Mouse (Mus musculus) adrenal gland, adult 8-10 months (tissue): ENCODE results near the gene Cbfa2t3. TPM values are rescaled to one million over a fixed set of nuclear protein-coding genes. Genes with fewer than 3 reads are reported as not detected.
A peak's percentile ranks its signal among the peaks of the same experiment; 100 is the strongest.

ENCODE experiments used
- DNase-seq: peaks from one replicate; pipeline ENCODE4 v3.0.0; 2022
- total RNA-seq, 4 experiments: library from RNA; stranded (reverse); gene quantifications; 2 replicates each; pipeline ENCODE4 v1.2.4; 2022

The Cbfa2t3 gene
- total RNA-seq, 4 experiments from 2014 or later: 10.9 to 21.7 (median 15.3) TPM

- no peak for DNase-seq
These were observed 19.1 kb upstream of the Cbfa2t3 start for GRCm38 (mm10) chr8:122717869-122718509.

- DNase-seq: no peak
These were observed 17.7 kb upstream of the Cbfa2t3 start for GRCm38 (mm10) chr8:122716566-122716965.

GRCm38 (mm10) chr8:122713157-122713518, 14.2 kb upstream of the Cbfa2t3 start:
- DNase-seq: no peak

- no peak for DNase-seq
These were observed 13.7 kb upstream of the Cbfa2t3 start for GRCm38 (mm10) chr8:122712411-122713156.

- peak; percentile 55 for DNase-seq
These were observed 13.0 kb upstream of the Cbfa2t3 start for GRCm38 (mm10) chr8:122711891-122712365.

- no peak for DNase-seq
These were observed 12.6 kb upstream of the Cbfa2t3 start for GRCm38 (mm10) chr8:122711480-122711879.

GRCm38 (mm10) chr8:122709340-122710111, 10.6 kb upstream of the Cbfa2t3 start:
- DNase-seq: no peak

GRCm38 (mm10) chr8:122707184-122707583, 8.3 kb upstream of the Cbfa2t3 start:
- no peak for DNase-seq

GRCm38 (mm10) chr8:122705901-122706561, 7.1 kb upstream of the Cbfa2t3 start:
- DNase-seq: no peak

GRCm38 (mm10) chr8:122704612-122705011, 5.7 kb upstream of the Cbfa2t3 start:
- DNase-seq: no peak

- DNase-seq: no peak
These were observed 4.0 kb upstream of the Cbfa2t3 start for GRCm38 (mm10) chr8:122702957-122703356.

GRCm38 (mm10) chr8:122702301-122702941, 3.5 kb upstream of the Cbfa2t3 start:
- DNase-seq: no peak

- no peak for DNase-seq
These were observed 2.7 kb upstream of the Cbfa2t3 start for GRCm38 (mm10) chr8:122701441-122702185.

- no peak for DNase-seq
These were observed 1.7 kb upstream of the Cbfa2t3 start for GRCm38 (mm10) chr8:122700628-122701027.

- no peak for DNase-seq
These were observed 598 bp downstream of the Cbfa2t3 start for GRCm38 (mm10) chr8:122698254-122698768.

GRCm38 (mm10) chr8:122697586-122697985, 1.3 kb downstream of the Cbfa2t3 start:
- no peak for DNase-seq

- DNase-seq: no peak
These were observed 1.7 kb downstream of the Cbfa2t3 start for GRCm38 (mm10) chr8:122697181-122697581.

GRCm38 (mm10) chr8:122695438-122696042, 3.4 kb downstream of the Cbfa2t3 start:
- no peak for DNase-seq

- DNase-seq: no peak
These were observed 6.8 kb downstream of the Cbfa2t3 start for GRCm38 (mm10) chr8:122692152-122692551.

GRCm38 (mm10) chr8:122691018-122691417, 7.9 kb downstream of the Cbfa2t3 start:
- no peak for DNase-seq

- no peak for DNase-seq
These were observed 9.6 kb downstream of the Cbfa2t3 start for GRCm38 (mm10) chr8:122689315-122689714.
